Mouse (Mus musculus) E14TG2a.4 (cell line): ENCODE data around the gene Gm17349.

Source experiments
- CTCF ChIP-seq: conservative IDR thresholded peaks from 2 replicates; pipeline ENCODE4 v1.5.1; 2014; ENCODE audit warnings: low read length
- NANOG ChIP-seq: IDR thresholded peaks from 2 replicates; pipeline ENCODE4 v1.6.1; 2014; ENCODE audit warnings: borderline replicate concordance, low read length, mixed read lengths
- POU5F1 ChIP-seq: IDR thresholded peaks from 2 replicates; pipeline ENCODE4 v1.6.1; 2014; ENCODE audit warnings: low read length, borderline replicate concordance

GRCm38 (mm10) chr15:99733186-99733585, 27.9 kb upstream of the Gm17349 start:
- TF ChIP-seq CTCF (no peak), POU5F1 (no peak), NANOG (no peak)
